Mouse (Mus musculus) ES-Bruce4 (cell line): ENCODE results near the gene Fancc.

Experiments used
- CTCF ChIP-seq: IDR thresholded peaks from one replicate; pipeline ENCODE4 v1.8.1; 2011; ENCODE audit warnings: low read depth, low read length
- EP300 ChIP-seq: IDR thresholded peaks from 2 replicates; pipeline ENCODE4 v1.6.1; 2011; ENCODE audit warnings: low read depth, low read length; ENCODE audit not compliant: insufficient read depth
- POLR2A ChIP-seq: IDR thresholded peaks from one replicate; pipeline ENCODE4 v1.8.1; 2011; ENCODE audit warnings: low read length; ENCODE audit not compliant: insufficient read depth

GRCm38 (mm10) chr13:63289152-63289551 is 207.9 kb downstream of the Fancc start:
- TF ChIP-seq POLR2A (no peak), CTCF (no peak), EP300 (no peak)
